Mouse (Mus musculus): ENCODE data around the gene Ankrd13b. TPM values are rescaled to one million over a fixed set of nuclear protein-coding genes. Genes with fewer than 3 reads are reported as not detected.

The Ankrd13b gene
- total RNA-seq (2012; rRNA removed): 20.9 and 22.6 TPM in 2 replicates
- polyA plus RNA-seq (2012; ENCODE audit: insufficient read depth in 1 of 2, insufficient read length in 2 of 2, low read depth in 1 of 2, low replicate concordance in 2 of 2, missing spikeins in 1 of 2): 10 to 100 TPM in 1 of 2 experiments, not detected in 1; 54.0 TPM

DNA sequence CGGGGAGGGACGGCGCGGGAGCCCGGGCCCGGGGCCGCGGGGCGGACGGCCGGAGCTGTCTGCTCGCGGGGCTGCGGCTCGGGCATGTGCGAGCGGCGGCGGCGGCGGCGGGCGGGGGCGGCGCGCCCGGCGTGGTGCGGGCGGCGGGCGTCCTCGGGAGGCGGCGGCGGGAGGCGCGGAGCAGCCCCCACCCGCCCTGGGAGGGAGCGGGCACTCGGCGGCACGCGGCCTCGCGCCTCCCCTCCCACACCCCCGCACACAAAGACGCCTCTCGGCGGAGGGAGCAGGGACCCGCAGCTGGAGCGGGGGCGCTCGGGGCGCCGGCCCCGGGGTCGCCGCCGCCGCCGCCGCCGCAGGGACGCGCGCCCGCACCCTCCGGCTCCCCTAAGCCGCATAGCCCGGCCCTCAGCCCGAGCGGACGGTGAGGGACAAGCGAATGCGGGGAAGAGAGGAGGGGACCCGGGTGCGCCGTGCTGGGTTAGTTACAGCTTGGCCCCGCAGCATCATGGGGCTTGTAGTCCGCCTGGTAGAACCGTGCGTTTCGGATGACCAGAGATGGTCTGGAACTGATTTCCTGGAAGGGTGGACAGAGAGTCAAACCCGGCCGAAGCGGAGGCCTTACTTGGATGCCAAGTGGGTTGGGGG is at the start of gene Ankrd13b:
TSS of gene Ankrd13b (minus strand) at position 88 of the 645 bp plus-strand sequence.
- peaks cover 2 to 38% of the 10 kb centered on the region in 2 experiments; a peak in 3 of 4 replicates for H3K4me1 ChIP-seq (ENCODE audit: control insufficient read depth in 1 of 2, insufficient read depth in 2 of 2, low read length in 2 of 2)
- H3K4me3 ChIP-seq (ENCODE audit: control insufficient read depth in 1 of 2, insufficient read depth in 1 of 2, low read depth in 2 of 2, low read length in 2 of 2): peak within 1 kb of the TSS; percentile 79 to 91
- no peaks in the 10 kb centered on the region for H3K27me3 ChIP-seq (ENCODE audit: control insufficient read depth in 1 of 2, insufficient read depth in 2 of 2, low read length in 2 of 2)
- H3K79me2 ChIP-seq (ENCODE audit: control insufficient read depth, insufficient read depth, low read length, poor library complexity): peaks cover 58% of the 10 kb centered on the region
- H3K36me3 ChIP-seq (ENCODE audit: control insufficient read depth in 1 of 2, insufficient read depth in 2 of 2, low read length in 2 of 2): peaks cover 0 to 31% of the 10 kb centered on the region in 2 experiments; a peak in 2 of 4 replicates
- TF ChIP-seq CHD1 (IDR thresholded peaks at IDR 0.05; ENCODE audit: low read depth, low read length) (no peak), MAX (IDR thresholded peaks at IDR 0.05; ENCODE audit: low read length) (peak; percentile 43; the same call in 1 of the 2 replicates), HCFC1 (IDR thresholded peaks at IDR 0.05; ENCODE audit: low read depth, low read length) (peak; percentile 94), POLR2AphosphoS5 (IDR thresholded peaks at IDR 0.05; ENCODE audit: borderline replicate concordance, low read depth, low read length) (no peak), SIN3A (IDR thresholded peaks at IDR 0.05; ENCODE audit: low read length) (peak; percentile 63), TBP (IDR thresholded peaks at IDR 0.05; ENCODE audit: low read depth, low read length) (0 out of 2 replicates have a peak, but pooled peaks have one; percentile 18), ZMIZ1 (IDR thresholded peaks at IDR 0.05; ENCODE audit: low read depth, low read length) (no peak), SMC3 (IDR thresholded peaks at IDR 0.05; ENCODE audit: low read depth, low read length) (no peak), TCF12 (IDR thresholded peaks at IDR 0.05; ENCODE audit: low read depth, low read length) (no peak), NRF1 (IDR thresholded peaks at IDR 0.05; ENCODE audit: insufficient read depth, low read depth, low read length, poor library complexity, severe bottlenecking) (0 out of 2 replicates have a peak, but pooled peaks have one; percentile 48), MYB (IDR thresholded peaks at IDR 0.05; ENCODE audit: low read depth, low read length) (no peak), MAZ (IDR thresholded peaks at IDR 0.05; ENCODE audit: low read depth, low read length) (0 out of 2 replicates have a peak, but pooled peaks have one; percentile 43), MXI1 (IDR thresholded peaks at IDR 0.05; ENCODE audit: low read depth, low read length) (peak; percentile 28; the same call in 1 of the 2 replicates), MAFK (IDR thresholded peaks at IDR 0.05; ENCODE audit: borderline replicate concordance, low read depth, low read length) (no peak), ETS1 (IDR thresholded peaks at IDR 0.05; ENCODE audit: low read depth, low read length) (no peak), USF1 (IDR thresholded peaks at IDR 0.05; ENCODE audit: low read depth, low read length) (no peak), MYC (IDR thresholded peaks at IDR 0.05; ENCODE audit: low read depth, low read length) (no peak), ZNF384 (IDR thresholded peaks at IDR 0.05; ENCODE audit: low read depth, low read length) (no peak), MEF2A (IDR thresholded peaks at IDR 0.05; ENCODE audit: extremely low read depth, insufficient replicate concordance, low read depth, low read length, poor library complexity, severe bottlenecking) (no peak), POLR2A (IDR thresholded peaks at IDR 0.05; ENCODE audit: control insufficient read depth in 1 of 2, insufficient read depth in 1 of 2, low read depth in 1 of 2, low read length in 2 of 2, poor library complexity in 1 of 2) (0 out of 4 replicates have a peak, but pooled peaks of 1 of the 2 experiments have one; percentile 36), CHD2 (IDR thresholded peaks at IDR 0.05; ENCODE audit: low read length) (no peak), ELF1 (IDR thresholded peaks at IDR 0.05; ENCODE audit: low read depth, low read length) (no peak), NELFE (IDR thresholded peaks at IDR 0.05; ENCODE audit: low read depth, low read length) (peak; percentile 40), KAT2A (conservative IDR thresholded peaks at IDR 0.05; ENCODE audit: low read depth, low read length) (peak; percentile 64; the same call in 1 of the 2 replicates), GABPA (IDR thresholded peaks at IDR 0.05; ENCODE audit: low read depth, low read length) (no peak), ZKSCAN1 (IDR thresholded peaks at IDR 0.05; ENCODE audit: low read depth, low read length) (no peak)
- H3K27ac ChIP-seq (ENCODE audit: control insufficient read depth, low read depth, low read length): no peak within 1 kb of the TSS
- H3K9me3 ChIP-seq (replicated peaks; ENCODE audit: insufficient read depth, low read length): no peaks in the 10 kb centered on the region
- peak; percentile 77 for DNase-seq (ENCODE audit: low read depth, low spot score)
- peak within 1 kb of the TSS; percentile 87 for H3K9ac ChIP-seq (ENCODE audit: control insufficient read depth, low read depth, low read length, poor library complexity, severe bottlenecking)
